Mouse (Mus musculus): ENCODE measurements at regions not wholly inside any gene's neighbourhood (a gene's known extent, or its start where the extent isn't known, plus 50 kb on each side); places are given as distances from the start of the nearest gene placed in this dataset.

DNA sequence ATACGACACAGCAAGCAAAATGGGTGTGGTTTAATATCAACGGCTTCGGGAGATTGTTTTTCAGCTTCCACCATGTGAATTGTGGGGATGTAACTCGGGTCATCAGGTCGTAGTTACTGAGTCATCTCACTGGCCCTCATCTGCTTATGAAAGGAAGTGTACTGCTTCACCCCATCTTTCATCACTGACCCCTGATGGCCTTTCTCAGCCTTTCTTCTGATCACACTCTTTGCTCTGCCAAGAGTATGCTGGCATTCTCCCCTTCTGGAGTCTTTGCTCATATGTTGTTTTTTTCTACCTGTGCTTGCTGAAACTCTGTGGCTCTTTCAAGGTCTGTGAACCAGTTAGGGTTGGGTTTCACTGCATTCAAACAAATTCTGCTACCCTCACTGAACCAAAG is 50.6 kb upstream of the Tgm3 start:
- whole genome bisulfite sequencing, result 47% methylated on average over 5 of the region's 5 CpGs
- ATAC-seq (ENCODE audit: low FRiP score, low TSS enrichment) (no peak), DNase-seq (no peak)
- Histone ChIP-seq H3K4me1 (ENCODE audit: control insufficient read depth, insufficient read depth, low read length) (no peaks in the 10 kb centered on the region), H3K4me3 (replicated peaks; ENCODE audit: low read depth, low read length) (no peak overlapping the region), H3K9me3 (ENCODE audit: control insufficient read depth, low read length) (no peaks in the 10 kb centered on the region), H3K36me3 (ENCODE audit: control insufficient read depth, insufficient read depth, low read length) (no peaks in the 10 kb centered on the region), H3K9ac (replicated peaks; ENCODE audit: low read length) (no peak overlapping the region), H3K4me2 (ENCODE audit: low read length) (no peak overlapping the region), H3K27me3 (ENCODE audit: control insufficient read depth, insufficient read depth, low read length) (no peaks in the 10 kb centered on the region), H3K27ac (replicated peaks; ENCODE audit: low read depth, low read length) (no peak overlapping the region)
